Mouse (Mus musculus) liver, postnatal 0 days (tissue): ENCODE data around the gene Syce1l. TPM values are rescaled to one million over a fixed set of nuclear protein-coding genes. Genes with fewer than 3 reads are reported as not detected.
A peak's percentile ranks its signal among the peaks of the same experiment; 100 is the strongest.

ENCODE experiments used
- ATAC-seq: fragments of 200-750 bp; cut with Nextera tagmentation; 2 replicates; pipeline ENCODE4 v1.8.0; 2017; ENCODE audit warnings: mild to moderate bottlenecking, moderate library complexity
- DNase-seq: peaks from one replicate; pipeline ENCODE4 v3.0.0-alpha.2; 2016
- H3K27ac ChIP-seq: fragments of 300-500 bp; sonication (generic); 2 replicates; pipeline ENCODE4 v1.5.1; 2014; ENCODE audit warnings: antibody characterized with exemption, moderate library complexity, mild to moderate bottlenecking, low read depth
- H3K27me3 ChIP-seq: fragments of 300-500 bp; sonication (generic); 2 replicates; pipeline ENCODE4 v1.6.1; 2014; ENCODE audit warnings: low read length, control low read depth, mixed read lengths; ENCODE audit not compliant: insufficient read depth
- H3K36me3 ChIP-seq: fragments of 300-500 bp; sonication (generic); replicated peaks from 2 replicates; pipeline ENCODE4 v1.6.1; 2014; ENCODE audit warnings: mild to moderate bottlenecking, control low read depth, low read length, moderate library complexity, mixed read lengths; ENCODE audit not compliant: insufficient read depth
- H3K4me1 ChIP-seq: fragments of 300-500 bp; sonication (generic); 2 replicates; pipeline ENCODE4 v1.6.1; 2014; ENCODE audit warnings: antibody characterized with exemption, mild to moderate bottlenecking, control low read depth; ENCODE audit not compliant: insufficient read depth
- H3K4me2 ChIP-seq: fragments of 300-500 bp; sonication (generic); 2 replicates; pipeline ENCODE4 v1.6.1; 2014; ENCODE audit warnings: low read depth, mild to moderate bottlenecking, low read length, moderate library complexity, mixed read lengths
- H3K4me3 ChIP-seq: fragments of 300-500 bp; sonication (generic); 2 replicates; pipeline ENCODE4 v1.5.1; 2014; ENCODE audit warnings: low read depth, low read length
- H3K9ac ChIP-seq: fragments of 300-500 bp; sonication (generic); replicated peaks from 2 replicates; pipeline ENCODE4 v1.6.1; 2014; ENCODE audit warnings: mild to moderate bottlenecking, moderate library complexity
- H3K9me3 ChIP-seq: fragments of 300-500 bp; sonication (generic); 2 replicates; pipeline ENCODE4 v1.6.1; 2016; ENCODE audit warnings: mild to moderate bottlenecking, control low read depth, low read length, mixed read lengths
- CTCF ChIP-seq: sonication (generic); IDR thresholded peaks from 2 replicates; pipeline ENCODE4 v1.5.1; 2016; ENCODE audit warnings: antibody characterized with exemption, low read depth
- EP300 ChIP-seq: IDR thresholded peaks from 2 replicates; pipeline ENCODE4 v1.6.1; 2016; ENCODE audit warnings: antibody characterized with exemption, low read depth, mild to moderate bottlenecking
- WGBS: fragments of 180-500 bp; shearing (Covaris S2); extraction: QIAGEN DNeasy Blood & Tissue Kit; methylation state at CpG from one replicate; pipeline ENCODE4 v1.1.7; 2014; ENCODE audit not compliant: insufficient replicate concordance; 5-methylcytosine and 5-hydroxymethylcytosine counted together
- polyA plus RNA-seq: library from polyadenylated mRNA; unstranded; fragments of >200 nt; fragmentation: Nextera tagmentation; extraction: Ambion mirVana; gene quantifications from 2 replicates; pipeline ENCODE4 v1.2.1, GENCODE M21; 2015

Gene Syce1l
- polyA plus RNA-seq, 1 experiment from 2014 or later: not detected

- ATAC-seq (peak; percentile 41), DNase-seq (no peak)
- 68% methylated on average over 5 of the region's 5 CpGs for WGBS
- Histone ChIP-seq H3K9ac (no peak overlapping the region), H3K27me3 (no peaks in the 10 kb centered on the region), H3K36me3 (no peaks in the 10 kb centered on the region), H3K9me3 (no peaks in the 10 kb centered on the region), H3K4me2 (no peak overlapping the region), H3K4me3 (no peak overlapping the region), H3K4me1 (no peaks in the 10 kb centered on the region), H3K27ac (no peak overlapping the region)
- no peak for TF ChIP-seq EP300
- no peak for TF ChIP-seq CTCF
Measured at GRCm38 (mm10) chr8:113656154-113656553, 13.1 kb downstream of the Syce1l start.

GRCm38 (mm10) chr8:113656681-113657298, 13.8 kb downstream of the Syce1l start:
- no peaks in the 10 kb centered on the region for H3K36me3 ChIP-seq
- no peak for ATAC-seq
- H3K4me1 ChIP-seq: no peaks in the 10 kb centered on the region
- H3K9ac ChIP-seq: no peak overlapping the region
- WGBS: 71% methylated on average over 11 of the region's 11 CpGs
- H3K27ac ChIP-seq: no peak overlapping the region
- H3K4me2 ChIP-seq: no peak overlapping the region
- H3K9me3 ChIP-seq: no peaks in the 10 kb centered on the region
- TF ChIP-seq CTCF (no peak), EP300 (no peak)
- no peak for DNase-seq
- no peaks in the 10 kb centered on the region for H3K27me3 ChIP-seq
- no peak overlapping the region for H3K4me3 ChIP-seq

- Histone ChIP-seq H3K27ac (no peak overlapping the region), H3K4me2 (no peak overlapping the region), H3K4me3 (no peak overlapping the region), H3K9me3 (no peaks in the 10 kb centered on the region), H3K36me3 (no peaks in the 10 kb centered on the region), H3K27me3 (no peaks in the 10 kb centered on the region), H3K9ac (no peak overlapping the region), H3K4me1 (no peaks in the 10 kb centered on the region)
- WGBS: 80% methylated on average over 1 of the region's 1 CpGs
- DNase-seq (no peak), ATAC-seq (no peak)
- TF ChIP-seq CTCF: 0 out of 2 replicates have a peak, but pooled peaks have one; percentile 16
- TF ChIP-seq EP300: no peak
Measured at GRCm38 (mm10) chr8:113660128-113660527, 17.1 kb downstream of the Syce1l start.

GRCm38 (mm10) chr8:113664544-113664943, 21.5 kb downstream of the Syce1l start:
- Histone ChIP-seq H3K4me3 (no peak overlapping the region), H3K36me3 (no peaks in the 10 kb centered on the region), H3K4me1 (no peaks in the 10 kb centered on the region), H3K9ac (no peak overlapping the region), H3K4me2 (no peak overlapping the region), H3K27ac (no peak overlapping the region), H3K9me3 (no peaks in the 10 kb centered on the region), H3K27me3 (no peaks in the 10 kb centered on the region)
- no peak for TF ChIP-seq EP300
- TF ChIP-seq CTCF: peak; percentile 85
- peak; percentile 61 for DNase-seq
- WGBS: 12% methylated on average over 2 of the region's 2 CpGs
- no peak for ATAC-seq

GRCm38 (mm10) chr8:113665036-113665435, 22.0 kb downstream of the Syce1l start:
- Histone ChIP-seq H3K4me2 (no peak overlapping the region), H3K27ac (no peak overlapping the region), H3K9ac (no peak overlapping the region), H3K4me3 (no peak overlapping the region), H3K36me3 (no peaks in the 10 kb centered on the region), H3K9me3 (no peaks in the 10 kb centered on the region), H3K4me1 (no peaks in the 10 kb centered on the region), H3K27me3 (no peaks in the 10 kb centered on the region)
- ATAC-seq (no peak), DNase-seq (no peak)
- WGBS: 69% methylated on average over 4 of the region's 4 CpGs
- TF ChIP-seq CTCF: no peak
- TF ChIP-seq EP300: no peak

- no peak for TF ChIP-seq EP300
- no peak for TF ChIP-seq CTCF
- H3K9me3 ChIP-seq: no peaks in the 10 kb centered on the region
- no peak for DNase-seq
- no peaks in the 10 kb centered on the region for H3K36me3 ChIP-seq
- 80% methylated on average over 8 of the region's 8 CpGs for WGBS
- no peak overlapping the region for H3K4me2 ChIP-seq
- H3K27ac ChIP-seq: no peak overlapping the region
- H3K27me3 ChIP-seq: no peaks in the 10 kb centered on the region
- no peak overlapping the region for H3K9ac ChIP-seq
- H3K4me3 ChIP-seq: no peak overlapping the region
- no peak for ATAC-seq
- H3K4me1 ChIP-seq: no peaks in the 10 kb centered on the region
Measured at GRCm38 (mm10) chr8:113665951-113666350, 22.9 kb downstream of the Syce1l start.
